Mouse (Mus musculus): ENCODE results near the gene Hist1h3b. TPM values are rescaled to one million over a fixed set of nuclear protein-coding genes. Genes with fewer than 3 reads are reported as not detected.
A peak's percentile ranks its signal among the peaks of the same experiment; 100 is the strongest.
"Not testable (repeated sequence)": the region's sequence is repeated elsewhere in the genome, so short reads cannot be mapped to it uniquely, and the experiment has no call there.

The Hist1h3b gene
- total RNA-seq, 2 experiments from 2014 or later: 546 to 572 TPM

GRCm38 (mm10) chr13:23769613-23770012, 17.5 kb downstream of the Hist1h3b start, which contains the start of gene Trim38:
Trim38 (plus strand) TSS chr13:23769913.
- ATAC-seq (ENCODE audit: poor library complexity, severe bottlenecking): not testable (repeated sequence)

GRCm38 (mm10) chr13:23772561-23773313, 20.7 kb downstream of the Hist1h3b start:
- 0 out of 2 replicates have a peak, but pooled peaks have one; percentile 38 for ATAC-seq (ENCODE audit: poor library complexity, severe bottlenecking)

DNA sequence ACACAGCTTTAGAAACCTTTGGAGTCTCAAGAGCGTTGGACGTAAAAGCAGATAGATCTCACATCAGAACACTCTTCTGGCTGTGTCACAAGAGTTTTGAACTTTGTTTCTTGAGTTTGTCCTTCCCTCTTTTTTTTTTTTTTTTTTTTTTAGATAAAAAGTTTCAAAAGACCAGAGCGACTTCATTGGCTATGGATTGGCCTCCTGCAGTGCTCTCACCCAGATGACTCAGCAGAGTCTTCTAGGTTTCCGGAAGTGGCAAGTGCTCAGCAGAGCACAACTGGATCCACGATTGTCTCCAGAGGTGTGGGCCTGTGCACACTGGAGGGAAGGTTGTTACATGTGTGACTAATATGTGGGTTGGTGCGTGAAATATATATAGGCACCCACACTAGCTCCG, 26.3 kb downstream of the Hist1h3b start:
- peak; percentile 71 for ATAC-seq (ENCODE audit: poor library complexity, severe bottlenecking)

- ATAC-seq (ENCODE audit: poor library complexity, severe bottlenecking): no peak
Measured at GRCm38 (mm10) chr13:23779025-23779424, 27.0 kb downstream of the Hist1h3b start.

- ATAC-seq (ENCODE audit: poor library complexity, severe bottlenecking): 0 out of 2 replicates have a peak, but pooled peaks have one; percentile 51
Measured at GRCm38 (mm10) chr13:23792520-23792919, 40.5 kb downstream of the Hist1h3b start.

DNA sequence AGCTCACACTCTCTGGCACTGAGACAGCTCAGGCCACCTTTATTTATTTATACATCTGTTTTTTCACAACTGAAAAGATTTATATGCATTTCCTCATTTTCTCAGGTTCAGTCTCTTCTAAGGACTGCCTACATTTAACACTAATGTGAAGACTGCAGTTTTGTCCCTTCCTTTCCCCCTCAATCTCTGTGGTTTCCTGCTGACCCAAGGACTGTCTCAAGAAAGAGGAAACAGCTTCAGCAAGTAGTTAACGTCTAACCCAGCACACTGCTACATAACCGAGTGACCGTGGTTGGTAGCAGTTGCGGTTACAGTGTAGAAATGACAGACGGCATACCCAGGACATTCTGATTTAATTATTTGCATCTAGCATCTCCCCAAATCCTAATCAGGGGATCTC, 47.3 kb downstream of the Hist1h3b start:
- ATAC-seq (ENCODE audit: poor library complexity, severe bottlenecking): peak; percentile 98

Other genes with a start within 250 kb of the Hist1h3b start
Only the 30 nearest of the 37 such genes appear.
- gene Hist1h1d, start 199.0 kb upstream of the Hist1h3b start, total RNA-seq (2015): 16.7 and 17.0 TPM in 2 replicates
- gene Hist1h1d, start 199.0 kb upstream of the Hist1h3b start, total RNA-seq (2017): 182 and 184 TPM in 2 replicates
- gene Hist1h3e, start 189.9 kb upstream of the Hist1h3b start, total RNA-seq (2015): 101 and 161 TPM in 2 replicates
- 295 and 358 TPM in 2 replicates for gene Hist1h3e, start 189.9 kb upstream of the Hist1h3b start, total RNA-seq (2017)
- 8.8 and 9.0 TPM in 2 replicates for gene Hist1h2ae, start 181.0 kb upstream of the Hist1h3b start, total RNA-seq (2015)
- 272 and 274 TPM in 2 replicates for gene Hist1h2ae, start 181.0 kb upstream of the Hist1h3b start, total RNA-seq (2017)
- 325 and 384 TPM in 2 replicates for gene Hist1h2bg, start 180.9 kb upstream of the Hist1h3b start, total RNA-seq (2015)
- gene Hist1h2bg, start 180.9 kb upstream of the Hist1h3b start, total RNA-seq (2017): 1,715 and 1,721 TPM in 2 replicates
- gene Hist1h2bf, start 178.1 kb upstream of the Hist1h3b start, total RNA-seq (2015): 449 and 490 TPM in 2 replicates
- 736 and 744 TPM in 2 replicates for gene Hist1h2bf, start 178.1 kb upstream of the Hist1h3b start, total RNA-seq (2017)
- 3.2 and 3.6 TPM in 2 replicates for gene Hist1h2ad, start 177.9 kb upstream of the Hist1h3b start, total RNA-seq (2015)
- 93.7 and 99.2 TPM in 2 replicates for gene Hist1h2ad, start 177.9 kb upstream of the Hist1h3b start, total RNA-seq (2017)
- gene Hist1h3d, start 176.5 kb upstream of the Hist1h3b start, total RNA-seq (2015): 150 and 159 TPM in 2 replicates
- gene Hist1h3d, start 176.5 kb upstream of the Hist1h3b start, total RNA-seq (2017): 86.3 and 96.3 TPM in 2 replicates
- 655 and 672 TPM in 2 replicates for gene Hist1h4d, start 170.7 kb upstream of the Hist1h3b start, total RNA-seq (2015)
- 1,182 and 1,443 TPM in 2 replicates for gene Hist1h4d, start 170.7 kb upstream of the Hist1h3b start, total RNA-seq (2017)
- gene Hist1h2be, start 131.1 kb upstream of the Hist1h3b start, total RNA-seq (2015): 15.1 and 16.4 TPM in 2 replicates
- 110 and 115 TPM in 2 replicates for gene Hist1h2be, start 131.1 kb upstream of the Hist1h3b start, total RNA-seq (2017)
- 408 and 475 TPM in 2 replicates for gene Hist1h1e, start 129.7 kb upstream of the Hist1h3b start, total RNA-seq (2015)
- gene Hist1h1e, start 129.7 kb upstream of the Hist1h3b start, total RNA-seq (2017): 457 and 467 TPM in 2 replicates
- gene Hist1h2ac, start 68.3 kb upstream of the Hist1h3b start, total RNA-seq (2015): 10.3 and 12.0 TPM in 2 replicates
- gene Hist1h2ac, start 68.3 kb upstream of the Hist1h3b start, total RNA-seq (2017): 67.7 and 81.2 TPM in 2 replicates
- 40.3 and 42.6 TPM in 2 replicates for gene Hist1h2bc, start 68.1 kb upstream of the Hist1h3b start, total RNA-seq (2015)
- 253 and 263 TPM in 2 replicates for gene Hist1h2bc, start 68.1 kb upstream of the Hist1h3b start, total RNA-seq (2017)
- 0.94 TPM in 1 of 2 replicates, not detected in the other for gene Hist1h1t, start 56.5 kb upstream of the Hist1h3b start, total RNA-seq (2015)
- 2.7 and 5.3 TPM in 2 replicates for gene Hist1h1t, start 56.5 kb upstream of the Hist1h3b start, total RNA-seq (2017)
- 60.8 and 62.1 TPM in 2 replicates for gene Hist1h4c, start 53.8 kb upstream of the Hist1h3b start, total RNA-seq (2015)
- 282 and 359 TPM in 2 replicates for gene Hist1h4c, start 53.8 kb upstream of the Hist1h3b start, total RNA-seq (2017)
- gene Hfe, start 41.4 kb upstream of the Hist1h3b start, total RNA-seq (2015): 12.3 and 17.1 TPM in 2 replicates
- gene Hfe, start 41.4 kb upstream of the Hist1h3b start, total RNA-seq (2017): 7.6 and 8.5 TPM in 2 replicates
- gene Hist1h1c, start 13.5 kb upstream of the Hist1h3b start, total RNA-seq (2015): 179 and 186 TPM in 2 replicates
- 1,288 and 1,327 TPM in 2 replicates for gene Hist1h1c, start 13.5 kb upstream of the Hist1h3b start, total RNA-seq (2017)
- gene Hist1h3c, start 6.7 kb upstream of the Hist1h3b start, total RNA-seq (2015): 115 and 119 TPM in 2 replicates
- 508 and 593 TPM in 2 replicates for gene Hist1h3c, start 6.7 kb upstream of the Hist1h3b start, total RNA-seq (2017)
- gene Hist1h2bb, start 5.5 kb upstream of the Hist1h3b start, total RNA-seq (2015): 264 and 296 TPM in 2 replicates
- 5,681 and 7,839 TPM in 2 replicates for gene Hist1h2bb, start 5.5 kb upstream of the Hist1h3b start, total RNA-seq (2017)
- gene Hist1h2ab, start 1.1 kb upstream of the Hist1h3b start, total RNA-seq (2015): 64.3 and 114 TPM in 2 replicates
- 3,821 and 4,666 TPM in 2 replicates for gene Hist1h2ab, start 1.1 kb upstream of the Hist1h3b start, total RNA-seq (2017)
- gene Hist1h4b, start 4.7 kb downstream of the Hist1h3b start, total RNA-seq (2015): 64.8 and 95.3 TPM in 2 replicates
- gene Hist1h4b, start 4.7 kb downstream of the Hist1h3b start, total RNA-seq (2017): 562 and 732 TPM in 2 replicates
- 58.1 TPM in 2 replicates for gene Hist1h4a, start 9.0 kb downstream of the Hist1h3b start, total RNA-seq (2015)
- gene Hist1h4a, start 9.0 kb downstream of the Hist1h3b start, total RNA-seq (2017): 540 and 548 TPM in 2 replicates
- 53.9 and 67.3 TPM in 2 replicates for gene Hist1h3a, start 10.1 kb downstream of the Hist1h3b start, total RNA-seq (2015)
- 527 and 571 TPM in 2 replicates for gene Hist1h3a, start 10.1 kb downstream of the Hist1h3b start, total RNA-seq (2017)
- gene Hist1h1a, start 11.4 kb downstream of the Hist1h3b start, total RNA-seq (2015): 117 and 119 TPM in 2 replicates
- 1,654 and 1,862 TPM in 2 replicates for gene Hist1h1a, start 11.4 kb downstream of the Hist1h3b start, total RNA-seq (2017)
- gene Trim38, start 17.6 kb downstream of the Hist1h3b start, total RNA-seq (2015): not detected in 2 replicates
- not detected in 2 replicates for gene Trim38, start 17.6 kb downstream of the Hist1h3b start, total RNA-seq (2017)
- not detected in 2 replicates for gene Slc17a2, start 54.7 kb downstream of the Hist1h3b start, total RNA-seq (2015)
- not detected in 2 replicates for gene Slc17a2, start 54.7 kb downstream of the Hist1h3b start, total RNA-seq (2017)
- gene Slc17a3, start 87.2 kb downstream of the Hist1h3b start, total RNA-seq (2015): not detected in 2 replicates
- not detected in 2 replicates for gene Slc17a3, start 87.2 kb downstream of the Hist1h3b start, total RNA-seq (2017)
- gene Slc17a1, start 115.5 kb downstream of the Hist1h3b start, total RNA-seq (2015): not detected in 2 replicates
- not detected in 2 replicates for gene Slc17a1, start 115.5 kb downstream of the Hist1h3b start, total RNA-seq (2017)
- not detected in 2 replicates for gene Slc17a4, start 162.7 kb downstream of the Hist1h3b start, total RNA-seq (2015)
- gene Slc17a4, start 162.7 kb downstream of the Hist1h3b start, total RNA-seq (2017): not detected in 2 replicates
- not detected in 2 replicates for gene Hist1h2ba, start 181.9 kb downstream of the Hist1h3b start, total RNA-seq (2015)
- gene Hist1h2ba, start 181.9 kb downstream of the Hist1h3b start, total RNA-seq (2017): not detected in 2 replicates
- gene Hist1h2aa, start 182.2 kb downstream of the Hist1h3b start, total RNA-seq (2015): not detected in 2 replicates
- not detected in 2 replicates for gene Hist1h2aa, start 182.2 kb downstream of the Hist1h3b start, total RNA-seq (2017)

Measured in megakaryocyte, adult 5-6 weeks (primary cell).